Mouse (Mus musculus) ovary, adult 18-20 months (tissue): ENCODE data around the gene Rnase2b.
"Not testable (repeated sequence)": the region's sequence is repeated elsewhere in the genome, so short reads cannot be mapped to it uniquely, and the experiment has no call there.

ENCODE experiments used
- DNase-seq: peaks from one replicate; pipeline ENCODE4 v3.0.0; 2022; ENCODE audit warnings: low spot score, mixed read lengths

Rnase2b gene

DNA sequence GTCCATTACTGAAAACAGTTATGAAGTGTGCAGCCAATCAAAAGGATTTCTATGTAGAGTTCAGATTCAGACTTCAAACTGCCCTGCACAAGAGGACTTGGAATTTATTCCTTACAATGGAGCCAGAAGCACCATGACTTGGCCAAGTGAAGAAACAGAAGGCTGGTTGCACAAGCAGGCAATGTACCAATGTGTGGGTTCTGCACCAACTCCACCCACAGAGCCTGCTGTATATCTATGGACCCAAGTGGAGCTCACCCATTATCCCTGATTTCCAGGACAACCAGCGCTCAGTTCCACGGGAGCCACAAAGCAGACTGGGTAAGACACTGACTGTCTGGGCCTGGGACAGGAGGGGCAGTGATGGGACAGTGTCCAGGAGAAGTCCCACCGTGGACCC lies at the start of gene Rnase2b:
Rnase2b (plus strand) TSS at position 285 of the 400 bp plus-strand sequence.
- not testable (repeated sequence) for DNase-seq

DNA sequence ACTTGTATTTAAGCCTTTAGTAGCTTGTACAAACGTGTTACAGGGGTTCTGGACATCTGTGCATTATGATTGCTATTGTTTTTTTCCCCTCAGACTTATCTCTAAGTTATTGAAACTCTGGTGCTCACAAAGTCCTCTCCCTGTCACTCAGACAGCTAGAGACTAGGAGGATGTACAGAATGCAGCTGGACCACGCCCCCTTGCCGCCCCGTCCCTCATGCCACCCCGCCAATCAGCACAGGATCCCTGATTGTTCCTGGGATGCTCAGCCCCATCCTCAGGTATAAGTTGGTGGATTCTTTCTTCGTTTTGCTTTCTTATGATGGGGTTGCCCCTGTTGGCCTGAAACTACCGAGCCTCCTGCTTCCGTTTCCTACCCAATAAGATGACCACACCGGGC lies 48.6 kb upstream of the Rnase2b start:
- DNase-seq: no peak

DNA sequence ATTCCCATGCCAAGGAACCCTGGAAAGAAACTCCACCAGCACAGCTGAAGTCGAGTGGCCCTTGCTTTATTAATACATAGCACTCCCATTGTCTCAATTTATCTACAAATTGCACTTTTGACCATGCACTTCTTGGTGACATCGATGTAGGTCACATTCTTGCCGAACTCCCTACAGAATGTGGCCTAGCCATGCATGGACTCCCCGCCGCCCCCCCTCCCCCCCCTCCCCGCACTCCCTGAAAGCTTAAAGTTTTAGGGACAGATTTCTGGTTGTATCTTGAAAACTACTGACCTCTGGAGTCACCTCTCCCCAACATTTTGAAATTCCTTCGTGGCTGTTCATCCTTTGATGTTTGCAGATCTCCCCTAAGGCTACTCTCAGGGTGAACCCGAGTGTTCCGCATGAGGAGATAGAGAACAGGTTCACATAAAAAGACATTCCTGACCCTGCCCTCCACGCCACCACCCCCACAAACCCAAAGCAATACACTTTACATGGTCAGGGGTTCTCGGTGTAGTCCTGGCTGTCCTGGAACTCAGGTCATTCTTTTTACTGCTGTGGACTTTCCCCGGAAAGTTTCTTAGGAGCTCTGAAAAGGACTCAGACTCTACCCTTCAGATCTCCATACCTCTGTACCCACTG lies 48.0 kb upstream of the Rnase2b start, which contains the start of gene Eddm3b:
Eddm3b (plus strand) TSS at position 511 of the 645 bp plus-strand sequence.
- DNase-seq: no peak

DNA sequence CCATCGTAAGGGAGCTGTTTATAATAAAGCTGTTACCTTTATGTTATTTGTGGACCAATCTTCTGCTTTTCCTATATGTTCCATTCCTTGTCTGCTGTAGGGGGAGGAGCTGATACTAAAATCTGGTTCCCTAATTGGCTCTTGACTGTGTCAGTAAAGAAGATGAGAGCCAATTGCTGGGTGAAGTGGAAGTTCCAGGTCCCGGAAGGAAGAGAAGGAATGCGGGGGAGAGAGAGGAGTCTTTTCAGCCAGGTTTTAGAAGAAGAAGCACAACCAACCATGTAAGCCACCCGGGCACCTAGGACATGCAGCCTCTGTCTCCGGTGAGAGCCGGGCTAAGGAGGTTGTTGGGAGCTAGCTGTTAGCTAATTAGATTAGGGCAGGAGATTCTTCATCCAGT lies 36.4 kb upstream of the Rnase2b start:
- no peak for DNase-seq

DNA sequence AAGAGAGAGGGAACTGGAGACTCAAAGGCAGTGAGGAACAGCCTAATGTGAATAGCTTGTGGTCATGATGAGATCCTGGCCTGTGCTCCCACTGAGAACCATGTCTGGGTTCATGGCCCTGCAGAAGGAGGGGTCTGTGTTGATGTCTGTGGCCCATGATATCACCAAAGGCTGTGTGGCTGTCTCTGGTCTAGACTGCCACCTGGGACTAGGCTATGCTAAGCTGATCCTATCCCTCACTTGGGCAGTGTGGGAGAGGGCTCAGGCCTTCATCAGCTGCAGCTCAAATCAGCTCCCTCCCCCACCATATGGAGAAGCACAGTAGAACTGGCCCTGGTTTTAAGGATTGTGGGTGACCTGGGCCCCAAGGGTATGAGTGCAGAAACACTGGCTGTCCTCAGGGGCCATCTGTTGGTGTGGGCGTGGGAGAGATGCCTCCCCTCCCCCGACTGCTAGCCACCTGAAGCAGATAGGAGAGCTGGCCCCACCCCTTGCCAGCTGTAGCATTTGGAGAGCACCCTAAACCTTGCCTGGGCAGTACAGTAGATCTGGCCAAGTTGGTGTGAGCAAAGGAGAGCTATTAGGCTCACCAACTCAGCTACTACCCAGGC lies 34.3 kb upstream of the Rnase2b start:
- no peak for DNase-seq

DNA sequence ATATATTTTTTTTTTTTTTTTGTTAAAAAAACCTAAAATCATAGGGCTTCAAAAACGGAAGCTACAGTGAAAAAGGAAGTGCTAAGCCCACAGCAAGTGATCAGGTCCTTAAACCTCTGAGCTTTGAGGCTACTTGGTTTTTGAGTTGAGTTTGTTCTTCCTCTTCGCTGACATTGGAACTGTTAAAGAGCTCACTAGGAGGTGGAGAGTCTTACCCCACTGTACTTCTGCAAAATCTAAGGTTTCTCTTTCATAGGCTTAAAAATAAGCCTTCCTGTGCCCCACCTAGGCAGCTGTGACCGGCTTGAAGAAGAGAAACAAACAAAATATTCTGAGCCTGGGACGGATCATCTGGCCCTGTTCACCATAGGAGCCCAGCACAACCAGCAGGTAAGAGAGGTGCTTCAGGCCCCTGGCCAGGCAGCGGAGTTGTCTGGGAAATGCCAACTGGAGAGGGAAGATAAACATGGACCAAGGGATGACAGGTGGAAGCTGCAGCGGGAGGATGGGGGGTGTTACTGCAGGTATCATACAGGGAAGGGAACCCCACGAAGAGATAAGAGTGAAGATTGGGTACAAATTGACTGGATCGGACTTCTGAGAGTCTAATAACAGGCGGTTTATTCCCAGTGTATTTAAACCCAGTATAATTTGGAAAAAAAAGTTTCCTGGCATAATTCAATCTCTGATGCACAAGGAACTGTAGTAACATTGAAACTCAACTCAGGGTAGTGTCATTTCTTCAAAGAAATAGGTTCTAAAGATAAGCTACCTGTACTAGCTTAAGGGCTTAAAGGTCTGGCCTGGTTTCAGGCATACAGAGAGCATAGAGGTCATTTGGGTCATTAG lies 33.1 kb upstream of the Rnase2b start:
- DNase-seq: no peak

DNA sequence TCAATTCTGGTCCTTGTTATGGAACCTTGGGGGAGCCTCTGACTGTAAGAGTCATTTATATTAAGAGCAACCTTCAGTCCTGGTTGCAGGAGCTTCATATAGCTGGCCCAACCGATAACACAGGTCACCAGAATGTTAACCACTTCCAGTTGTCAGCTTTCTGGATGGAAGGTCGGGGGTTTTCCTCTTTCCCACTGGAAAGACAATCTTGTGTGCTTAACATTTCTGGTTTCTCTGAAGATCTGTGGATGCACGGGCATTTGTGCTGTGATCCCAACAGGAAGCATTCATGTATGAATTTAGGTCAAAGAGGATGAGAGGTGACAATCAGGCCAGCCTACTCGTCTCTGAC lies 32.5 kb upstream of the Rnase2b start:
- no peak for DNase-seq

DNA sequence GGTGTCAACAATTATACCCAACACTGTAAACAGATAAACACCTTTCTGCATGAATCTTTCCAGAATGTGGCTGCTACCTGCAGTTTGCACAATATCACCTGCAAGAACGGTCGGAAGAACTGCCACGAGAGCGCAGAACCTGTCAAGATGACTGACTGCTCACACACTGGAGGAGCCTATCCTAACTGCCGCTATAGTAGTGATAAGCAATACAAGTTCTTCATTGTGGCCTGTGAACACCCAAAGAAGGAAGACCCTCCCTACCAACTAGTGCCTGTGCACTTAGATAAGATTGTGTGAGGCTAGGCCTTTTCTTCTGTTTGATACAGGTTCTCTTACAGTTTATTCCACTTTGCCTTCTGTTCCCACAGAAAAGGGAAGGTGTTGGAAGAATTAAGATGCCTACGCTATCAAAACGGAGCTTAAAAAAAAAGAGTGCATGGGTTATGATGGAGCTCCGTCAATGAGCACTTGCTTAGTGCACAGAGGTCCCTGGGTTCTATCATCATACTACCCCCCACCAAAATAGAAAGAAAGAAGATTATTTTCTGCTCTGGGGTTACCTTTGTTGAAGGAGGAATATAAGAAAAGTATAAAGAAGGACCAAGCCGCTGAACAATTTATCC lies 31.6 kb upstream of the Rnase2b start:
- no peak for DNase-seq

DNA sequence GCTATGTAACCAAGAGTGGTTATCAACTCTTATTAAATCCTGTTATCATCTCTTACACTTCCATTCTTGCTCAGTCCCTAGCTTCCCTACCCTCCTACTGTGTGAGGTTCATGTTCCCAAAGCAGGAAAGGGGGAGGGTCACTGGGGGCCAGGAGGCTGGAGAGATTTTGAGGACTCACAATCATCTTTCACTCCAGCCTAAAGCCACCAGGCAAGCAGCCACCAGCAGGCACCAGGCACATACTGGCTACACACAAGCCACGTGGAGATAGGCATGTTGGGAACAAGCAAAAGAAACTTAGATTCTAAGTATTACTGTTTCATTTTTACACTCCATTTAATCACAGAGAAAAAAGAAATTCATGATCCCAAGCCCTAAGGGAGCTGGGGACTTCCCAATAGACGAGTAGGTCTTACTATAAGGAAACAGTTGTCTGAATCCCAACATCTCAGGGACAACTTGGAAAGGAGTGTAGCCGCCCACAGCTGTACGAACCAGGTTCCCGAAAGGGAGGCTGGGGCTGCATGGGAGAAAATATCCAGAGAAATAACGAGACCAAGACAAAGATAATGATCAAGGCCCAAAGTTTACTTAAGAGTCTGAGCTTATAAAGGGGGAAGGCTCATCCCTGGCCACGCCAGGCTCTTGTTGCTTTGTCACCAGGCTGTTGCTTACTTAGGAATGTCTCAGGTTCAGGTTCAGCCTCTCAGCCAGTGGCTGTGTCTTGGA lies 30.8 kb upstream of the Rnase2b start:
- DNase-seq: no peak

DNA sequence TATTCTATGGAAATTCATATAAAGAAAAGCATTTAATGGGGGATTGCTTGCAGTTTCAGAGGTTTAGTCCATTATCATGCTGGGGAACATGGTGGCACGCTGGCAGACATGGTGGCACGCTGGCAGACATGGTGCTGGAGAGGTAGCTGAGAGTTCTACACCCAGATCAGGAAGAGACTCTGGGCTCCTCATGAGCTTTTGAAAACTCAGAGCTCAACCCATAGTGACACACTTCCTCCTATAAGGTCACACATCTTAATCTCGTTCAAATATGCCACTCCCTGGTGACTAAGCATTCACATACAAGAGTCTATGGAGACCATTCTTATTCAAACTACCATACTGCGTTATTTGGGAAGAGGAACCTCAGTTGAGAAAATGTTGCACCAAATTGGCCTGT lies 29.7 kb upstream of the Rnase2b start:
- no peak for DNase-seq

DNA sequence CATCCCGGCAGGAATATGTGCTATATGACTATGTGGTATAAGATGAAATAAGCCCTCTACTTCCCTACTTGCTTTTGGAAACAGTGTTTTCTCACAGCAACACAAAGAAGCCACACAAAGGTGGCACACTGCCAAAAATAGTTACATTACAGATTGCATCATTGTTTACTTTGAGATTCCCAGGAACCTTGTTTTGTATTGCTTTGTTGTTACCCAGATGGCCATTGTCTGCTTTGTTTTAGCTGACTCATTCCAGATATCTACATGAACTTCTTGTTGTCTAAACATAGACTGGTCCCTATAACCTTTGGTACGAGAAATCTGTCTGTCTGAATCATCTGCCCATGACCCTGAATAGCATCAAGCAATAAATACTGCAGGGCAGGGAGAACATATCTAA lies 21.7 kb upstream of the Rnase2b start:
- DNase-seq: no peak

DNA sequence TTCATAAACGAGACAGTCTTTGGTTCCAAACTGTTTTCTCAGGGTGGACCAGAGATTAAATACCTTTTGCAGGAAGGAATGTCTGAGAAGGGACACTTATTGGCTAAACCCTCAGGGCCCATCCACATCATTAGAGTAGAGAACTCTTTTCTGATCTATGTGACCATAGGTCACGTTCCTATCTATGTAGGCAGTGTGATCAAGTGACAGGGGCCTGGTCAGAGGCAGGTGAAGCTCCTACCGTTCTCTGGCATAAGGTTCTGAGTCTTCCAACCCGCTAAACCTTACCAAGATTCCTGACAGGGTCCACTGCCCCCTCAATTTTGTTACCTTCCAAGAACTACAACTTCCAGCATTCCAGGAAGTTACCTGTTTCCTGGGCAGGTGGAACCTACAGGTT lies 19.9 kb upstream of the Rnase2b start:
- no peak for DNase-seq

DNA sequence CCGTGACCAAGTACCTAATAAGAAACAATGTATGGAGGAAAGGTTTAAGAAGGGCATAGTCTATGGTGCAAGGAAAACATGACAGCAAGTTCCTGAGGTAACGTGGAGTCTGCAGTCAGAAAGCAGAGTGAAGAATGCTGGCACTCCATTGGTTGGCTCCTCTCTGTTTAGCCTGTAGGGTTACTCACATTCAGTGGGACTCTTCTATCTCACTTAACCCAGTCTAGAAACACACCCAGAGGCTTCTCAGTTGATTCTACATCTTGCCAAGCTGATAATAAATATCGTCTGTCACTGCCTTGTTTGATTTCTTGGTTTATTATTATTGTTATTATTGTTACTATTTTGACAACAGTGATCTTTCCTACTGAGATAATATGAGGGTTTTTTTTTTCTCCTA lies 19.5 kb upstream of the Rnase2b start:
- no peak for DNase-seq

DNA sequence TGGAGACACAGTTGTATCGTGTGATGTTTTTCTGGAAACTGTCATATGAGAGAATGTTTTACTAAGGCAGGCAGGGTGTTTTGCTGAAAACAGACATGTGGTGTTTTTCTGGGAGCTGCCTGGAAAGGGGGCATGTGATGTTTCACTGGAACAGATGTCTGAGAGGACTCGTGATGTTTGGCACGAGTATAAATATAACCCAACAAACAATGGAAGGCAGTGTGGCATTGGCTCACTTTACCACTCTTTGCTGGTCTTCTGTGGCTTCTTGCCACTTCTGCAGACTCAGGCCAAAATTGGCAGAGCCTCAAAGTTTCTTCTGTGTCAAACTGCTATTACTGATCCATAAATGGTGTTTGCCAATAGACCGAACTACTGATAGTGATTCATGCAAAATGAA lies 18.8 kb upstream of the Rnase2b start:
- peak; percentile 17 for DNase-seq

DNA sequence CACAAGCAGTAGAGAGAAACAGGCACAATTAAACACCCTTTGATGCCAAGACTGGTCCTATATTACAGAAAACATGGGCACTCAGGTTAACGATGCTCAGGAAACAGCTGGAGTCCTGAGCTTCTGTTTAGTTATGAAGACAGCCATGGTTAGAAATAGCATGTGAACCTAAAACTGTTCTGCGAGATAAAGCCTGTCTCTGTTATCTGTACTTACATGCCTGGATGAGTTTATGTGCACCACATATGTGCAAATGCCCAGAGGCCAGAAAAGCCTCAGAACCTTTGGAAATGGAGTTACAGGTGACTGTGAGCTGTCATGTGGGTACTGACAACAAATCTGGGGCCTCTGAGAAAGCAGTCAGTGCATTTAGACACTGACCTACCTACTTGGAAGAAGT lies 18.1 kb upstream of the Rnase2b start:
- no peak for DNase-seq

DNA sequence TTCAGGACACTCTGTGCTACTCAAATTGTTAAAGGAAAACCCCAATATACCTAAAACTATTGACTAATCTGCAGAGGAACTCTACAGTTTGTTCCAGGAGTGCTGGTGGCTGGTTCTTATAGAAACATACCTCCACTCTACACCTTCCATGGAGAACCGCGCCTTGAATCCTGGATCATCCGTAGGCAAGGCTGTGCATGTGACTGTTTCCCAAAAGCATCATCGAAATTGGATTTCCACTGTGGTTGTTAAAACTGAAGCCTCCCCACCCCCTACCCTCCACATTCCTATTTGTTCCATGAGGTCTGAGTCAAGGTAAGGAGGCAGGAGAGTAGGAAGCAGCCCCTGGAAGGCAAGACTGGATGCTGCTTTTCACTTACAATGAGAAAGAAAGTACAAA lies 17.6 kb upstream of the Rnase2b start:
- no peak for DNase-seq

DNA sequence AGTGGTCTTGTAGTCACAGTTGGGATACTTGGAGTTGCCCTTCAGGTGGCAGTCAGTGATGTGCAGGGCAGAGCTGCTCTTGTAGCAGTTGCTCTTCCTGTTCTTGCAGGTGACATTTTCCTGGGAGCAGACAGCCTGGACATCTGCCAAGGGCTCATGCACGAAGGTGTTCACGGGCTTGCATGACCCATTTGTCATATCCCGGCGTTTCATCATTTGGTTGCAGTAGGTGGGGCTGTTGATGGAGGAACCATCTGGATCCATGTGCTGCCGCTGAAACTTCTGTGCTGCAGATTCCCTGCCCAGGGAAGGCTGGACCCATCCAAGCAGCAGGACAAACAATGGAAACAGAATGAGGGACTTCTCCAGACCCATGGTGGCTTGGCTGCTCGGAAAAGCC lies 16.5 kb upstream of the Rnase2b start:
- DNase-seq: no peak

DNA sequence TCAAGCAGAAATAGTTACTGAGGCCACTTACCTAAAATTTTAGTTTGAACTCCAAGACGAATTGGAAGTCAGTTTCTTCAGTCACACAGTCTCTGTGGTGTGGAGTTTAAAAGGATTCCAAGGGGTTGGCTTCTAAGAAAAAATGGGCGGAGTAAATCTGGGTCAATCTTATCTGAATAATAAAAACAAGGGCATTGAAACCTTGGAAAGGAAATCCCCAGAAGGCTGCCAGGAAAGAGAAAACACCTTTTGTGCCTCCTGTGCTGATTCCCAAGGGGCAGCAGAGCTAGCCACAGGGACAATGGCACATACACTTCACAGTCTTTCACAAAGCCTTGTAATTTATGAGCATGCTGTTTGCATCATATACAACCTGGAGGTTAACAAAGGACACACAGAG lies 15.4 kb upstream of the Rnase2b start, which contains the start of gene Rnase1:
Rnase1 (minus strand) TSS at position 101 of the 400 bp plus-strand sequence.
- no peak for DNase-seq

DNA sequence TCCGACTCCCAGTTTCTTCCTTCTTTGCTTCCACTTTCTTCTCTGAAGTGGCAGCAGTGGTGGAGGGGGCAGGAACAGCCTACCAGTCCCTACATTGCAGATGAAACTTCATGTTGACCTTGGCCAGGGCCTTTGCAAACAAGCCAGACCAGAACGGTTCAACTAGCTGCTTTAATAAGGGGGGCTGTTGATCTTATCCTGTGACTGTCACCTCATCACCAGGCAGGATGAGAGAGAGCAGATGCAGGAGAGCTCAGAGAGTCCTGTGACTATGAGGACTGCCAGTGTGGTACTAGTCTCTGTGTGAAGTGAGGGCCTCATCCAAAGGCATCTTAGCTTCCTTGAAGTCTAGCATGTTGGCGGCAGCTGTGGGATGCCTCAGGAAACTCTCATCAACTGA lies 14.1 kb upstream of the Rnase2b start:
- DNase-seq: no peak

DNA sequence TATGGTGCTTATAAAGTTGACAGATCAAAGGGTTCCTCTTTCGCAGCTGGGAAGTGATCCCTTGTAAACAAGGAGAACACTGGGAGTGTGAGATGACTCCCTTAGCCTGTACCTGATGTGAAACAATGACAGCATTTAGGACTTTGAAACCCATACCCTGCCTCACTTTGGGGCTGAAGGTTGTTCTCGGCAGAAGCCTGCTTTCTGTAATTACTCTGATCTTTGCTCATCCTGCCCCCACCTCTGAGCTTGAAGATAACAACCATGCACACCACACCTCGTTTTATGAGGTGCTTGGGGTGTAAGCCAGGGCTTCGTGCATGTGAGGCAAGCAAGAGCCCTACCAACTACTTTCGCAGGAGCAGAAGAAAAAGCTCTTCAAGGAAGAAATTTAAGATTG lies 12.9 kb upstream of the Rnase2b start:
- no peak for DNase-seq

DNA sequence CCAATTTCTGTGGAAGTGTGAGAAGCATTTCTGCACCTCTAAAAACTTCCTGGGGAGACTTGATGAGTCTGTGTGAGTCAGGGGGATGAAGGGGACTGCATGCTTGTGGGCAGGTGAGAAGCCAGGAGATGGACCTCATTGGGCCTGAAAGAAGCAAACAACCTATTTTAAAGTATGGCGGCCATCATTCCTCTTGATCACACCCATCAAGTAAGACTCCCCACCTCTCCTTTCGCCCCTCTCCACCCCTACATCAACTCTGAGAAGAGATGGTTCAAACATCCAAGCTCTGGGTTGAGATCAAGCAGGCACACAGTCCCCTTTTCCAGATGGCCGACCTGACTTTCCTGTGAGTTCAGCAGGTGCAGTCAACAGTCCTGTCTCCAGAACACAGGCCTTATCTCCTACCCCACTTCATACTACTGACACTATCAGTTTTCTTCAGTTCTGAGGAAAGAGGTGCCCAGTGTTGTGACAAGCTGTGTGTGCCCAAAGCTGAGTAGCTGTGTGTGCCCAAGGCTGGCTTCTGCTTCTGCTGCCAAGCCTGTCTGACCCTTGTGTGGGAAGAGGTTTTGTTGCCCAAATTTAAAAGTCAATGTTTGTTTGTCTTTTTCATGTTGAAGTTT lies 11.7 kb upstream of the Rnase2b start:
- DNase-seq: no peak
